Mouse (Mus musculus): Measurements from ENCODE around the gene Mrpl17. TPM values are rescaled to one million over a fixed set of nuclear protein-coding genes. Genes with fewer than 3 reads are reported as not detected.

Gene Mrpl17
- polyA plus RNA-seq, 1 experiment from 2014 or later, result 232 TPM

GRCm38 (mm10) chr7:105786506-105787284 lies 24.2 kb downstream of the Mrpl17 start:
- Histone ChIP-seq H3K4me3 (peak overlapping the region; percentile 72), H3K36me3 (peaks cover 3% of the 10 kb centered on the region; the same call in 1 of the 2 replicates), H3K9me3 (replicated peaks) (no peaks in the 10 kb centered on the region), H3K27ac (ENCODE audit: poor library complexity, severe bottlenecking) (peak overlapping the region; percentile 58), H3K4me1 (replicated peaks) (peaks cover 35% of the 10 kb centered on the region), H3K4me2 (peak overlapping the region; percentile 77), H3K9ac (peak overlapping the region; percentile 82), H3K27me3 (replicated peaks) (peaks cover 14% of the 10 kb centered on the region; the same call in 1 of the 2 replicates)
- WGBS, result 10% methylated on average over 17 of the region's 20 CpGs
- ATAC-seq (ENCODE audit: insufficient number of reproducible peaks, low FRiP score), result peak; percentile 42; the same call in 1 of the 2 replicates

DNA sequence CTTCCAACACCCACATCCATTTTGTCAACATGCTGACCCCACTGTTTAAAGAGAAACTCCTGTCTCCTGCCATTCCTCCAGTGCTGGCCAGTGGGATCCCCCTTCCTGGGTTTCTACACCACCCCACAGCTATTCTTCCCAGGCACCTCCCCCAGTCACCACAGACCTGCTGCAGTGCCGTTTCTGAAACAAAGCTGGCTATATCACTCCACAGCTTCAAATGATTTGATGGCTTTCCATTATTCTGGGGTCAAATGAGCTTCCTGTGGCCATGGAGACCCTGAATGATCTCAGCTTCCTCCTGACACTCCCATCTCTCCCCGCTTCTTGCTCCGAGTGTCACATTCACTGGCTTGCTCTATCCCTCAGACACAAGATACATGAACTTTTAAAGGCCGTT lies 26.3 kb downstream of the Mrpl17 start:
- 27% methylated on average over 4 of the region's 4 CpGs for WGBS
- no peak for ATAC-seq (ENCODE audit: insufficient number of reproducible peaks, low FRiP score)
- Histone ChIP-seq H3K9ac (0 out of 2 replicates have a peak overlapping the region, but pooled peaks have one; percentile 18), H3K4me2 (peak overlapping the region; percentile 12; the same call in 1 of the 2 replicates), H3K27me3 (replicated peaks) (peaks cover 5% of the 10 kb centered on the region; the same call in 1 of the 2 replicates), H3K4me3 (no peak overlapping the region), H3K36me3 (peaks cover 12% of the 10 kb centered on the region), H3K4me1 (replicated peaks) (peaks cover 40% of the 10 kb centered on the region), H3K27ac (ENCODE audit: poor library complexity, severe bottlenecking) (no peak overlapping the region), H3K9me3 (replicated peaks) (no peaks in the 10 kb centered on the region)

DNA sequence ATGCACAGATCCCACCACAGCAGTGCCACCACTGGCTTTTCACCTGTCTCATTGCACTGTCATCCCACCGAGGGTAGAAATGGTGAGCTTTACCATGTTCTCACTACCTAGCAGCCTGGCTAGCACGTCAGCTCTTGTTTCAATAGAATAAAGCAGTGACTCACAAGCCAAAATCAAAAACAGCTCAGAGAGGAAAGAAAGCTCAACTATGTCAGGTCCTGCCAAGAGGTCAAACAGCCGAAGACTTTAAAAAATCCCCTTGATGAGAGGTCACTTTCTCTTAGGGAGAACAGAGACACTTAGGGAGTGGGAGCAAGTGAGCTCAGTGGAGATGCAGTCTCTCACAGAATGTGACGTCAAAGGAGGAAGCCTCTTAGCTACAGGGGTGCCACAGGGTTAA lies 27.0 kb downstream of the Mrpl17 start:
- Histone ChIP-seq H3K36me3 (peaks cover 12% of the 10 kb centered on the region), H3K4me1 (replicated peaks) (peaks cover 46% of the 10 kb centered on the region), H3K4me3 (no peak overlapping the region), H3K27me3 (replicated peaks) (peaks cover 5% of the 10 kb centered on the region; the same call in 1 of the 2 replicates), H3K9me3 (replicated peaks) (no peaks in the 10 kb centered on the region), H3K4me2 (peak overlapping the region; percentile 12; the same call in 1 of the 2 replicates), H3K27ac (ENCODE audit: poor library complexity, severe bottlenecking) (no peak overlapping the region), H3K9ac (0 out of 2 replicates have a peak overlapping the region, but pooled peaks have one; percentile 18)
- WGBS, result 43% methylated on average over 4 of the region's 4 CpGs
- no peak for ATAC-seq (ENCODE audit: insufficient number of reproducible peaks, low FRiP score)

DNA sequence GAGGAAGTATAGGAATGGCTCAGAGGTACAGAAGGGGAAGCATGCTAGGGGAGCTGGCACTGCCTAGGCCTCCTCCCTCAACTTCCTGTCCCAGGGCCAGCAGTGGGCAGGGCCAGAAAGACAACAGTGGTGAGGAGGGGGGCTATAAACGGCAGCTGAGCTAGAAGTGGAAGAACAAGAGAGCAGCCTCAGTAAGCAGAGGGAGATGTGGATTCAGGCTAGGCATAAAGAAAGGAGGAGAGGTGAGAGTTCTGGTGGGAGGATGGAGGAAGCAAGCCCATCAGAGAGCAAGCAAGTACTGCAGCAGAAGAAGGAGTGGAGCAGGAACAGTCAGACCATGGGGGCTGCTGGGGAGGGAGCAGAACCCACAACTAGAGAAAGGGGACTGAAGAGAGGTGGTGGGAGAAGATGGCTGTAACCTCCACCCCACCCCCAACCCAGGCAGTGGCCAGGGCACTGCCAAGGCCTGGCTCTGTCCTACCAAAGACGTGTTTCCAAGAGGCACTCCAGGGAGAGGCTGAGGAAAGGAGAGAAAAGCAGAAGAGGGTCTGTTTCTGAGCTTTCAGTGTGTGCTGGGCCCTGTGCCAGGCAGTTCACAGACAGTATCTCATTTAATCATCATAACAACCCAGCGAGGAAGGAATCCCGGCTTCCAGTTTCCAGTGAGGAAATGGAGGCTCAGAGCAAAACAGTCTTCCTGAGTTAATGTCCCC lies 32.2 kb downstream of the Mrpl17 start:
- WGBS, result 20% methylated on average over 4 of the region's 4 CpGs
- peaks cover 42% of the 10 kb centered on the region for H3K4me1 ChIP-seq (replicated peaks)
- H3K36me3 ChIP-seq, result peaks cover 12% of the 10 kb centered on the region
- H3K27ac ChIP-seq (ENCODE audit: poor library complexity, severe bottlenecking), result peak overlapping the region; percentile 90
- H3K27me3 ChIP-seq (replicated peaks), result no peaks in the 10 kb centered on the region
- peak; percentile 73 for ATAC-seq (ENCODE audit: insufficient number of reproducible peaks, low FRiP score)
- H3K9ac ChIP-seq, result peak overlapping the region; percentile 54
- H3K4me2 ChIP-seq, result peak overlapping the region; percentile 46
- no peak overlapping the region for H3K4me3 ChIP-seq
- no peaks in the 10 kb centered on the region for H3K9me3 ChIP-seq (replicated peaks)

DNA sequence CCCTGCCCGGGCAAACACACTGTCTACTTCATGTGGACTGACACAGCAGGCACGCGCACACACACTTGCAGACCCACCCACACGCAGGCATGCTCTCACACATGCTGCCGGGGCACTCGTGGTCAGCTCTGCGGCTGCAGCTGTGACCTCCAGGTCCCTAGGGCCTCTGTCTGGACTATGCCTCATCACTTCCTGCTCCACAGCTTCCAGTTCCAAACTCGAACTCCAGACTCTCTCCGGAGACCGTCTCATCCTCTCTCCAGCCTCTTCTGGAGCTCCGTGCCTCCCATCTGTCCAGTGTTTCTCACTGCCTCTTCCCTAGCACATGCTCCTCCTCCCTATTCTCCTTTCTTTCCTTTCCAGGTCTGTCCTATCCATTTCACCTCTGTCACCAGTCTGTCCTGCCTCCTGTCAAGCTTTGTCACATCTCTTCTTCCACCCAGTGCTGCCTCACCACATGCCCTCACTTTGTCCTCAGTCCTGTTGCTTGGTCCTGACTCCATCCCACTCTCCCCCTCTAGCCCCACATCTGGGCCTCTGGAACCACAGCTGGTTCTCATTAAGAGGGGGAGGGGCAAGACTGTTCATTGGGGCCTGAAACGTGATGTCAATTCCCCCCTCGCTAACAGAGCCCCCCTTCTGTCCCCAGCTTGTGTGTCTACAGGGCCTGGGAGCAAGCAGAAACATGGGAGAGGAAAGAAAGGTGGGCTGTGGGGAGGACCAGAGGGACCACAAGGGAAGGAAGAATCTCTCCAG lies 32.9 kb downstream of the Mrpl17 start:
- Histone ChIP-seq H3K4me2 (peak overlapping the region; percentile 46), H3K27me3 (replicated peaks) (no peaks in the 10 kb centered on the region), H3K27ac (ENCODE audit: poor library complexity, severe bottlenecking) (peak overlapping the region; percentile 90), H3K36me3 (peaks cover 14% of the 10 kb centered on the region), H3K9me3 (replicated peaks) (no peaks in the 10 kb centered on the region), H3K4me1 (replicated peaks) (peaks cover 45% of the 10 kb centered on the region), H3K4me3 (no peak overlapping the region), H3K9ac (peak overlapping the region; percentile 54; the same call in 1 of the 2 replicates)
- WGBS, result 36% methylated on average over 13 of the region's 13 CpGs
- ATAC-seq (ENCODE audit: insufficient number of reproducible peaks, low FRiP score), result peak; percentile 74

DNA sequence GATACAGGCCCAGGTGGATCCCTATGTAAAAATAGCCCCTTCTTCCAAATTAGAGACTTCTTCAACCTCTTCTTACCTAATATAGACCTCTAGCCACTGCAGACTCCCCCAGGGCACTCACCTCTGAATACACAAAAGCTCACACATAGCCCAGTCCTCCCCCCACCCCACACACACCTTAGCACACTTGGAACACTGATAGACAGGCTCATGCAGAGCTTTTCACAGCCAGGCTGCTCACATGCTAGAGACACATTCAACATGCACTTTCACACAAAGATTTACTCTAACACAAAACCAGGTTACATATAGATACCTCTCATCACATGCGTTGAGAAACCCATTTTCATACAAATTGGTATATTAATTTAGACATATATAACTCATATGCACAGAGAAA lies 33.6 kb downstream of the Mrpl17 start:
- Histone ChIP-seq H3K4me3 (no peak overlapping the region), H3K27me3 (replicated peaks) (no peaks in the 10 kb centered on the region), H3K9me3 (replicated peaks) (no peaks in the 10 kb centered on the region), H3K27ac (ENCODE audit: poor library complexity, severe bottlenecking) (no peak overlapping the region), H3K36me3 (peaks cover 20% of the 10 kb centered on the region), H3K4me2 (peak overlapping the region; percentile 46), H3K9ac (no peak overlapping the region), H3K4me1 (replicated peaks) (peaks cover 41% of the 10 kb centered on the region)
- WGBS, result 84% methylated on average over 1 of the region's 1 CpGs
- ATAC-seq (ENCODE audit: insufficient number of reproducible peaks, low FRiP score), result no peak

DNA sequence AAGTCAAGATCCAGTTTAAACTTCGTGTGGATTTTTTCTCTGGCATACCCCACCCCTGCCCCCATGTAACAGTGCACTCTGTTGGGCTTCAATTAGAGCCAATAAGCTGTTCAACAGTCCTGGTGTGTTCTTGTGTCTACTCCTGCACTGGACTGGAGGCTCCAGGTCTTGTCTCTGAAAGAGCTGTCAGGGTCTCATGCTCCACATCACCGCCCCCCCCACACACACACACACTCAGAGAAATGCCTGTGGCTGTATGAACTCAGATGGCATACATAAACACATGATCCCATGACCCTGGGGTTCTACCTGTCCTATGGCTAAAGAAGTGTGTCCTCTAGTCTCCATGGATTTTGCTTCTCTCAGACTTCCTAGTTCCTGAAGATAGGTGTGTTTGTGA lies 34.9 kb downstream of the Mrpl17 start:
- 71% methylated on average over 2 of the region's 2 CpGs for WGBS
- no peak overlapping the region for H3K27ac ChIP-seq (ENCODE audit: poor library complexity, severe bottlenecking)
- no peak for ATAC-seq (ENCODE audit: insufficient number of reproducible peaks, low FRiP score)
- no peaks in the 10 kb centered on the region for H3K9me3 ChIP-seq (replicated peaks)
- H3K27me3 ChIP-seq (replicated peaks), result no peaks in the 10 kb centered on the region
- H3K4me3 ChIP-seq, result no peak overlapping the region
- peaks cover 24% of the 10 kb centered on the region for H3K36me3 ChIP-seq
- H3K9ac ChIP-seq, result no peak overlapping the region
- H3K4me2 ChIP-seq, result no peak overlapping the region
- peaks cover 47% of the 10 kb centered on the region for H3K4me1 ChIP-seq (replicated peaks)

- Histone ChIP-seq H3K4me1 (replicated peaks) (peaks cover 43% of the 10 kb centered on the region), H3K9me3 (replicated peaks) (no peaks in the 10 kb centered on the region), H3K9ac (no peak overlapping the region), H3K27me3 (replicated peaks) (no peaks in the 10 kb centered on the region), H3K36me3 (peaks cover 28% of the 10 kb centered on the region), H3K4me2 (no peak overlapping the region), H3K4me3 (no peak overlapping the region), H3K27ac (ENCODE audit: poor library complexity, severe bottlenecking) (no peak overlapping the region)
- 51% methylated on average over 8 of the region's 8 CpGs for WGBS
- no peak for ATAC-seq (ENCODE audit: insufficient number of reproducible peaks, low FRiP score)
Observed at GRCm38 (mm10) chr7:105774661-105775060, 36.2 kb downstream of the Mrpl17 start.

GRCm38 (mm10) chr7:105773041-105773440 lies 37.9 kb downstream of the Mrpl17 start:
- ATAC-seq (ENCODE audit: insufficient number of reproducible peaks, low FRiP score), result no peak

GRCm38 (mm10) chr7:105772331-105772730 lies 38.6 kb downstream of the Mrpl17 start:
- WGBS, result 91% methylated on average over 15 of the region's 15 CpGs
- H3K4me1 ChIP-seq (replicated peaks), result peaks cover 36% of the 10 kb centered on the region

More at GRCm38 (mm10) chr7:105773041-105773440, 37.9 kb downstream of the Mrpl17 start:
- H3K9me3 ChIP-seq (replicated peaks), result no peaks in the 10 kb centered on the region
- no peaks in the 10 kb centered on the region for H3K27me3 ChIP-seq (replicated peaks)
- WGBS, result 75% methylated on average over 5 of the region's 5 CpGs
- no peak overlapping the region for H3K4me3 ChIP-seq
- H3K4me2 ChIP-seq, result no peak overlapping the region
- no peak overlapping the region for H3K27ac ChIP-seq (ENCODE audit: poor library complexity, severe bottlenecking)
- H3K36me3 ChIP-seq, result peaks cover 28% of the 10 kb centered on the region
- H3K9ac ChIP-seq, result no peak overlapping the region
- H3K4me1 ChIP-seq (replicated peaks), result peaks cover 36% of the 10 kb centered on the region

More at GRCm38 (mm10) chr7:105772331-105772730, 38.6 kb downstream of the Mrpl17 start:
- ATAC-seq (ENCODE audit: insufficient number of reproducible peaks, low FRiP score), result no peak
- Histone ChIP-seq H3K27me3 (replicated peaks) (no peaks in the 10 kb centered on the region), H3K4me2 (no peak overlapping the region), H3K9me3 (replicated peaks) (no peaks in the 10 kb centered on the region), H3K36me3 (peaks cover 28% of the 10 kb centered on the region), H3K27ac (ENCODE audit: poor library complexity, severe bottlenecking) (no peak overlapping the region), H3K4me3 (no peak overlapping the region), H3K9ac (no peak overlapping the region)

All from heart, embryonic 12.5 days (tissue).